Mouse (Mus musculus): ENCODE results near the gene Sp8. TPM values are rescaled to one million over a fixed set of nuclear protein-coding genes. Genes with fewer than 3 reads are reported as not detected.

The Sp8 gene
- polyA plus RNA-seq (2012; rRNA removed) = 28.3 and 35.8 TPM in 2 replicates

DNA sequence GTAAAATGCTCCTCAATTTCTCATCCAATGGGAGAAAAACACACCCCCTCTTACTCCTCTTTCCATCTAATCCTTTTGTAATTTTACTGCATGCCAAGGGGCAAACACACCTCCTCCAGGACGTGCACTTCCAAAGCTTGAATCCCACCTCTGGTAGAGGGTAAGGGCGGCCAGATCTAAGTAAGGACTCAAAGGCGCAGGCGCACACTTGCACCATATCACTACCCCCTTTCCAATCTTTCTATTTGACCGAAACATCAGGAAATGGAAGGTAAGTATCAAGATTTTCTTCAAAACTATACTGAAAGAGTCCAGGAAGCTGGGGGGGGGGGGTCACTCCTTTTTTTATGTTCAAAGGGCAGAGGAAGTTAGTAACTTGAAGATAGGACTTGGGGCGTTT, at the start of gene Sp8:
Gene Sp8 (plus strand): TSS at position 109 of the 400 bp plus-strand sequence.
- no peak for DNase-seq (ENCODE audit: extremely low spot score in 1 of 2, low spot score in 1 of 2)

DNA sequence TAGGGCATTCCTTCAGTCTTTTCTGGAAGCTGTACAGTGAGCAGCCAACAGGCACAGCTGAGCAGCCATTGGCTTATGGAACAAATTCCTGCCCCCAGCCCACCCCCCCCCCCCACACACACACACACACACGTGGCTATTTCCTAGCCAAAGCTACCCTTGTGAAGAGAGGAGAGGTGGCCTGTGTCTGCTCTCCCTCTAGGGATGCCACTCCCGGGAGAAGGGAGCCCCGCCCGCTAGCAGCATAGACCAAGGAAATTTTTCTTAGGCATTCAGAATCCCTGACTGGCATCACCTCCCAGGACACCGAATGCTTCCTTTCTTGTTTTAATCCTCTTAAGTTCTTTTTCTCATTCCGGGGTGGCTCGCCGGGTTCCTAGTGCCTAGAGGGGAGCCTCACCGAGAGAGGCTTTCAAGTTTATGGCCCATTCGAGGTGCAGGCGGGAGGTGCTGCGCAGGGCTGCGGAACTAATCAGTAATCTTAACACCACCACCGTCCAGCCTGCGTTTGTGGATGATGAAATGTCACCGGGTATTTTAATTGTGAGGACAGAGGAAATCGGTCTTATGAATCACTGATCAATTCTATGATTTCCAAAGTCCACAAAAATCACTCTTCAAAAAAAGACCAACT, 34.7 kb upstream of the Sp8 start:
- no peak for DNase-seq (ENCODE audit: extremely low spot score in 1 of 2, low spot score in 1 of 2)

DNA sequence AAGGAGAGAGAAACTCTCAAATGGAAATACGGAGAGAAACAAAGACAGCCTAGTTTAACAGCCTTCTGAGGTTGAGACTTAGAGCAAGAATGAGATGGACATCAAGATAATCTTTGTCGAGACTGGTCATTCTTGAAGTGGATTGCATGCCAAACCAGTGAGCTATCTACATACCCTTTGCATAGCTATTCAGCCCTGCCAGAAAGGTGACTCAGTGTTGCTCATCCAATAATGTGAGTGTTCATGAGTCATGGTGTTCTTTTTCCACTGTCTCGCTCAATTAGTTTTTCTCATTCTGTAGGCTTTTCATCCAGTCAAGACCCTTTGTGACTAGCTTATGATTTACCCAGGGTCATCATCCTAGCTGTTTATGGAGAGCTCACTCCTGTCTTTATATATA, 31.6 kb upstream of the Sp8 start:
- no peak for DNase-seq (ENCODE audit: extremely low spot score in 1 of 2, low spot score in 1 of 2)

GRCm38 (mm10) chr12:118816156-118816555, 30.0 kb upstream of the Sp8 start:
- no peak for DNase-seq (ENCODE audit: extremely low spot score in 1 of 2, low spot score in 1 of 2)

DNA sequence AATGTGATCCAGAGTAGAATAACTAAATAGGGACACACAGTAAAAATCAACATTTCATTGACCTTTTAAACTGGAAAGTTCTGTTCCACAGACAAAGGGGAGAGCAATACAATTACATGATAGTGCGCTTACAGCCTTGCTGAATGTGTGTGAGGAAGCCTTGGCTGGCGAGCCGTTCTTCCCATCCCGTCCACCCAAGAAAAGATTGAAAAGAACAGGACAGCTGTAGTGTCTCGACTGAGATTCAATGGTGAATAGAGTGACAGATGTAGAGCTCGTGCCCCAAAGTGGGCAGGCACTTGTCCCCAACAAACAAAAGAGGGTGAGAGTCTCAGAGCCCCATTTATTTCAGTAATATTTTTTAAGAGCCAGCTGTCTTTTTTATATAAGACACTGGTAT, 16.2 kb upstream of the Sp8 start:
- DNase-seq (ENCODE audit: extremely low spot score in 1 of 2, low spot score in 1 of 2) = no peak

DNA sequence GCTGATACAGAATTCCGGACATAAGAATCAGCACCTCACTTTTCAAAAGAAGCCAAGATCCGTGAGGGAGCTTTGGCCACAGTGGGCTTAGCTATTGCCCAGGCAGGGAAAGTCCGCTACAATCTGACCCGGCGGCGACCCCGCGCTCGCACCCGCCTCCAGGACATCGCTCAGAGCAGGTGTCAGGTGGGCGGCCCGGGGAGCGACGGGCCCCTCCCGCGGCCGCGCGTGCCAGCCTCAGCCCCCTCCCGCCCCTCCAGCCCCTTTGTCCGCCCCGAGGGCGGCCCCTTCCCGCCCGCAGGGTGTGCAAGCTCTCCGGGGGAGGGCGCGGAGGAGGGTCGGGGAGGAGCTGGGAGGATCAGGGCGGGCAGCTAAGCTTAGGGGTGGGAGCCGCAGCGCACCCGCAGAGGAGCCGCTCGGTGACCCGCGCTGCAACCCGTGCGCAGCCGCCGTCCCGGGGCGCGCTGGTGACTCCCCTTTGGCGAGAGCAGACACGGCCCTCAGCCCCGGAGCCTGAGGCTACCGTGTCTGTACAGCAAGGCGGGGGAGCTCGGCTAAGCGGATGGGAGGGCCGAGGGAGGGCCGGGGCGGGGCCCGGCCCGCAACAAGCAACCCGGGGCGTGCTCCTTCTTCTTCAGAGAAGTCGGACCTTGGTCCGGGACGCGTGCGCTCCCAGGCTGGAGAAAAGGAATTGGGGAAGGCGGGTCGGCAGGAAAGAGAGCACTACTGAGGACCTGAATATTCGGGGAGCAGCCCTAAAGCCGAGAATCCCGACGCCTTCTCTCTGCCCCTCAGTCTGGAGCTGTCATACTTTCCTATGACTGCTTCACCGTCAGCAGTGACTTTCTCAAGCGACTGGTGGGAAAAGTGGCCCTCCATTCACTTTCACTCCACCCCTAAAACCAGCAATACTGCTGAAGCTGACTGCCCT, 9.5 kb upstream of the Sp8 start:
- no peak for DNase-seq (ENCODE audit: extremely low spot score in 1 of 2, low spot score in 1 of 2)

DNA sequence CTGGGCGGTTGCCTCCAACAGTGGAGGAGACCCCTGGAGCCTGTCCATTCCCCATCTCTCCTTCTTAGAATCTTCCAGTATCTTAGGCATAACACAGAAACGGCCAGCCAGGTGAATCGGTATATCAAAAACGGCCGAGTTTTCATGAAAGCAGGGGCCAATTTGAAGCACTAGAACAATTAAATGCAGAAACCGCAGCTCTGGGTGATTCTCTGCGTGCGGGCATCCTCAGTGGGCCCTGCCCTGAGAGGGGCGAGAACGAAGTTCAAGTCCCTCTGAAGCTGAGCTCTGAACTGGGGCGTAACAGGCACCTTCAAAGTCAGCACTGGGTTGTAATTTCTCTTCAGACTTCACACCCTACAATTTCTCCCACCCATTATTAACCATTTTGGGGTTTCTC, 8.8 kb upstream of the Sp8 start:
- DNase-seq (ENCODE audit: extremely low spot score in 1 of 2, low spot score in 1 of 2) = no peak

DNA sequence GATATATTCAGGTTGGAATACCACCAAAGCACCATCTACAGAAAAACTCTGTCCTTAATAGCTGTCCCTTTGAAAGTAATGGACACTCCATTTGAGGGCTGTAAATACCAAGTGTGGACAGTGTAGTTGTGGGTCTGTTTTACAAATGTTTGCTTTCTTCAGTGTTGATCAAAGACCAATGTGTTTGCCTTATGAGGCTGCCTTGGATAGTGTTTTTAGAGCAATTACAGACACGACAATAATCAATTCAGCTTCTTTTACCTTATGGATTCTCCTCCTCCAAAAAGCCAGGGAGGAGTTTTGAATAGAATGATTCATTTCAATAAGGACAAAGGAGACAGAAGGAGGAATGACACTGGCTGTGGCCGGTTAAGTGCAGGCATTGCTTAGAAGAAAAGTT, 7.9 kb upstream of the Sp8 start:
- no peak for DNase-seq (ENCODE audit: extremely low spot score in 1 of 2, low spot score in 1 of 2)

- DNase-seq (ENCODE audit: extremely low spot score in 1 of 2, low spot score in 1 of 2) = no peak
These were observed 6.7 kb upstream of the Sp8 start for GRCm38 (mm10) chr12:118839398-118839797.

DNA sequence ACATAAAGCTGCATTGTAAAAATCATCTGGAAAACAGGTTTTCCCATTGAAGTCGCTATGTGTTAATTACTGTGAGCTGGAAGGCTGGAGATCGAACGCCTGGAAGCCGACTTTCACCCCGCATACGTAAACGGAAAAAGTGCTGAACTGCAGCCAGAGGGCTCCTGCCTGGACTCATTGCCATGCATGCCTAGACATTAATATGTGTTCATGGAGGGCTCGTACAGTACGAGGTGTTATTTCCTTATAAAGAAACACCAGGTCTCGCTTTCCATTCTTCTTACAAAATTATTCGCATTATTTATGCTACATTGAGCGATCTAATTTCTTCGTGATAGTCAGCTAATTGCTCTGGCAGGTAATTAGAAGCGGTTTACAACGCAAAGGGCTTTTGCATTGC, 5.8 kb upstream of the Sp8 start:
- no peak for DNase-seq (ENCODE audit: extremely low spot score in 1 of 2, low spot score in 1 of 2)

DNA sequence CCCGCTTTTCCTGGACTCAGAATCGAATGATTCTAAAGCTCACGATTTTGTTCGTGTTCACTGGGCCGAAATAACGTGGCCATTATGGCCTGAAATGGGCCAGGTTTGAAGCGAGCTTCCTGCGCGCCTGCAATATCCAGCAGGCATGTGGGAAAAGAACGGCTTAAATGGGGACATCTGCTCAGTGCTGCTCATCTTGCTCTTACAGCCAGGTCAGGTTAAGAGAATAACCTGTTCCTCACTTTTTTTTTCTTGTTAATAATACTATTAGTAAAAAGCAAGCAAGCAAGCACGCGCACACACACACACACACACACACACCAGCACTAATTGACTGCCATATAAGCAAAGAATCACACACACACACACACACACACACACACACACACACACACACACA, 5.3 kb upstream of the Sp8 start:
- no peak for DNase-seq (ENCODE audit: extremely low spot score in 1 of 2, low spot score in 1 of 2)

DNA sequence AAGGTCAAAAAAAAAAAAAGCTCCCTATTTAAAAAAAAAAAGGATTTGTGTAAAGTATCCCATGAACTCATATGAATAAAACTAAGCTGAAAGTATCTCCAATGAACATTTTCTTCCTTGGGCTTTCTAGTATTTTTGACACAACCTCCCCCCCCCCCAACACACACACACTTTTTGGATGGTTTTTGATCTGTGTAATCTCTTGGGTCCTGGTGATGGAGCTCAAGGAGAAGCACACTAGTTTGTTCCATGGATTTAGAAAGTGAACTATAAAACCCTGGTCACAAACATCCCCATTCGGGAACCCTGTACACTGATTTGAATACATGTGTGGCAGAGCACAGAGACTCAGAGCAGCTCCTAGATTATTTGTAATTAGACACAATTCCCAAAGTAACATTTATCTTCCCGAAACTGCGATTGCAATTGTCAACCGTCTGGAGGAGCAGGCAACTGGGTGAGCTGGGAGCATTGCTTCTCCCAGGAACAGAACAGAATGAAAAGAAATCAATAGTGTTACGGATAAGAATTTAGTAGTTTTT, 4.7 kb upstream of the Sp8 start:
- no peak for DNase-seq (ENCODE audit: extremely low spot score in 1 of 2, low spot score in 1 of 2)

- DNase-seq (ENCODE audit: extremely low spot score in 1 of 2, low spot score in 1 of 2) = no peak
These were observed 4.1 kb upstream of the Sp8 start for GRCm38 (mm10) chr12:118841971-118842550.

- no peak for DNase-seq (ENCODE audit: extremely low spot score in 1 of 2, low spot score in 1 of 2)
These were observed 3.3 kb upstream of the Sp8 start for GRCm38 (mm10) chr12:118842671-118843411.

GRCm38 (mm10) chr12:118844111-118844510, 2.0 kb upstream of the Sp8 start:
- DNase-seq (ENCODE audit: extremely low spot score in 1 of 2, low spot score in 1 of 2) = no peak

DNA sequence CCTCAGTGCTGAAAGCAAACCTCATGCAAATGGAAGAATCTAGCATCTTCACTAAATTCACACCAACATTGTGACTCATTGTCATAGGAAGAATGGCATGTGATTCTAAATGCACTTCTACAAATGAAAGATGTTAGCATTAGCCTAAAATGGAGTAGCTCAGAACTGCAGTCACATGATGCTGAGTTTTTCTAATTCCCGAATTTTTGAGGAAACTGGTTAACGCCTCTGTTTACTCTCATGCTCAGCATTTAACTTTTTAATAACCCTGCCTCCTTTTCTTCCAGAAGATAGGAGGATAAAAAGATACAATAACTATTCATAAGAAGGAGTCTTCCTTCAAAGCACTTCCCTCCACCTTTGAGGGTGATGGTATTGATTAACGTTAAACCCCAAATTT, 1.3 kb upstream of the Sp8 start:
- DNase-seq (ENCODE audit: extremely low spot score in 1 of 2, low spot score in 1 of 2) = no peak

- DNase-seq (ENCODE audit: extremely low spot score in 1 of 2, low spot score in 1 of 2) = no peak
These were observed 778 bp upstream of the Sp8 start for GRCm38 (mm10) chr12:118845351-118845750.

- no peak for DNase-seq (ENCODE audit: extremely low spot score in 1 of 2, low spot score in 1 of 2)
These were observed 656 bp downstream of the Sp8 start for GRCm38 (mm10) chr12:118846649-118847321.

DNA sequence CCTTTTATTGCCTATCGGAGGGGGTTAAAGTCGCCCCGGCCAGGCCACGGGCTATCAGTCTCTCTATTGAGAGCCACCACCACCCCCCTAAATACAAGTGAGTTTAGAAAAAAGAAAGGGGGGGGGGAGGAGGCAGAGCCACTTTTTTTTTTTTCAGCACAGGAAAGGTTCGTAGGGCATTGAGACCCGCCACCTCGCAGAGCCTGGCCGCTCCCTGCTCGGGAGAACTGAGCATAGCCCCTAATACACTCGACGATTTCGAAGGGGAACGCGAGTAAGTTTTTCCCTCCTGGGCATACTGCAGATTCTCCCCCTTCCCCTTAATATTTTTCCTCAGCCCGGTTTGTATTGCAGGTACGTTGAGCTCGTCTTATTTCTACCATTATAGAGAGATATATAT, 1.3 kb downstream of the Sp8 start:
- no peak for DNase-seq (ENCODE audit: extremely low spot score in 1 of 2, low spot score in 1 of 2)

DNA sequence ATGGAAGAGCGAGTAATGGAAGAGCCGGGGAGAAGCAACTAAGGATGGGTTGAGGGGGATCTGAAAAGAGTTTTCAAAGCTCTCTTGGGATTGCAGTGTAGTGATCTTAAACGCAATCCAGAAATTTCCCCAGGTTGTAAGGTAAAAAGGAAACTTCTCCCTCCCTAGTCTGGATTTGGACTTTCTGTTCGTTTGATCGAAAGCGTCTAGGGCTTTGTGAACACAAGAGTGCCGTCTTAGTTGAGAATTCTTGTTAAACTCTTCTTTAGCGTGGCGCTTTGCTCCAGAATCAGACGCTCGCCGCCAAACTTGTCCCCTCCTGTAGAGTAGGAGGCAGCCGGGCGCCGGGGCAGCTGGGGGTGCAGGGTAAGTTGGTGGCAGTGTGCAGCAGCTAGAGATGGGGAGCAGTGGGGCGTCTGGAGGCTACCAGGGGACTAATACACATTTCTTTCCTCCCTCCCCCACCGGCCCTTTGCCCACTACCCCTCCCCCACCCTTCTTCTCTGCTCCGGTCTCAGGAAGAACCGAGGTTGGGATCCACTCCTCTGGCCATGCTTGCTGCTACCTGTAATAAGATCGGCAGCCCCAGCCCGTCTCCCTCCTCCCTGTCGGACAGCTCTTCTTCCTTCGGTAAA, 1.8 kb downstream of the Sp8 start:
- no peak for DNase-seq (ENCODE audit: extremely low spot score in 1 of 2, low spot score in 1 of 2)
